Mouse (Mus musculus): ENCODE measurements around the gene Amz1.
A peak's percentile ranks its signal among the peaks of the same experiment; 100 is the strongest.

The Amz1 gene

GRCm38 (mm10) chr5:140726062-140726839 lies 2.3 kb downstream of the Amz1 start:
- DNase-seq (ENCODE audit: low read depth, low spot score) = no peak

DNA sequence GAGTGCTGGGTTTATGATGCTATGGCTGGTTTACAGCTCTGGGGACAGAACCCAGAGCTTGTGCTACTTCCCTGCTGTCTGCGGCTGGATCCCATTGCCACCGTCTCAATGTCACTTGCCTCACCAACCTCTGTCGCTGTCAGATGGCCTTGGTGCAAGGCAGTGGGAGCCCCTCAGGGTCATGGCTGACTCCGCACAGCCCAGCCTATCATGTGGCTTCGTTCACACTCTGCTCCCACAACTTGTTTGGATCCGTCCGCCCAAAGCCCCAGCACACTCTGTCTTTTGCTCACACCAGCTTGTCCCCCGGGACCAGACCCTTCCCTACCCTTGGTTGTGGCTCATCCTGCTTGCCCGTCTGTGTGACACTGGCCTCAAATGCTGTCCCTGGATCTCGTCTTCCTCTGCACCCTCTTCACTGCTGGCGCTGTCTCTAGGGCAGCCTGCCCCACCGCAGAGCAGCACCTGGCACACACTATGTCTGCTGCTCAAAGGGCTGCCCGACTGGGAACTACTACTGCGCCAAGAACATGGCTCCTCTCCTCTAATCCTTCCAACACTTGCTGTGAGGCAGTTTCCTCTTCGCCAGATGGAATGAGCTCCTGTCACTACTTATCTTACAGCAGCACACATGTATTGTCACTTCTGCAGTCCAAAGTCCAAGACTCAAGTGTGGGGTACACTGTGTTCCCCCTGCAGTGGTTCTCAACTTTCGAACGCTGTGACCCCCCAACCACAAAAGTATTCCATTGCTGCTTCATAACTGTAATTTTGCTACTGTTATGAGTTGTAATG lies 3.2 kb downstream of the Amz1 start:
- DNase-seq (ENCODE audit: low read depth, low spot score) = no peak

DNA sequence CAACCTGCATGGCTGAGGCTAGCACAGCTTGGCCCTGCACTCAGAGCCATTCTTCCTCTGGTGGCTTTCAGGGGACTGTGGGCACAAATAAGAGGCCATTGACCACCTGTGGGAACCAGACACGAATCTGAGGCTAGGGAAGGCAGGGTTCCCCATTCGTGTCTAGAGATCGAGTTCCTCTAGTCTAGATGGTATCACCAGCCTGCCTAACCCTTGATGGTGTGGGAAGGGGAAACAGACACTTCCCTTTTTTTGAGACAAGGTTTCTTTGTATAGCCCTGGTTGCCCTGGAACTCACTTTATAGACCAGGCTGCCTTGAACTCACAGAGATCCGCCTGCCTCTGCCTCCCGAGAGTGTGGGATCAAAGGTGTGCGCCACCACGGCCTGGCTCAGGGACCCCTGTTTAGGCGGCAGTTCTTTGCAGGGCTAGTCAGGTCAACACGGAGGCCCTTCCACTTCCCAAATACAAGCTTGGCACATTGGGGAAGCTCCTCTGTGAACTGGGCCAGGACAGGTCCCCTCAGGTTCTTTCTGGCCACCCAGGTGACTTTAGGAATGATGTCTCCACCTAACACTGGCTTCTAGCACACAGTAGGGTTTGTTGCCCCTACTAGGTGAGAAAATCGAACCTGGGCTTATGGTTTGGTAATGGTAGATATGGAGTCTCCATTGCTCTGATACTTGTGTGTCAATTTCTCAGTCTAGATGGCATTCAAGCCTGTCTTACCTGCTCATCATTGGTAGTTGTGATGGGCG lies 7.3 kb downstream of the Amz1 start:
- DNase-seq (ENCODE audit: low read depth, low spot score) = no peak

- no peak for DNase-seq (ENCODE audit: low read depth, low spot score)
These were observed 8.3 kb downstream of the Amz1 start for GRCm38 (mm10) chr5:140732195-140732594.

DNA sequence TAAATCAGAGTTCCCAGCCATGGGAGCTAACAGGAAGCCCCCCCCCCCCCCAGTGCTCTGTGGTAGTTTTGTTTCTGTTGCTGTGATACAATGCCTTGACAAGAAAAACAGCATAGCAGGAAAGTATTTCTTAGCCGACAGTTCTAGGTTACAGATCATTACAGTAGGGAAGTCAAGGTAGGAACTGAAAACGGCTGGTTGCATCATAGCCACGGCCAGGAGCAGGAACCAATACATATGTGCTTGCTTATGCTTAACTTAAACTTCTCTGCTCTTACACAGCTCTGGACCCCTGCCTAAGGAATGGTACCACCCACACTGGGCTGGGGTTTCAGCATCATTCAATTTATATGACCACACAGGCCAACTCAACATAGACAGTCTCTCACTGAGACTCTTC lies 9.4 kb downstream of the Amz1 start:
- DNase-seq (ENCODE audit: low read depth, low spot score) = no peak

- no peak for DNase-seq (ENCODE audit: low read depth, low spot score)
These were observed 11.4 kb downstream of the Amz1 start for GRCm38 (mm10) chr5:140735297-140735696.

GRCm38 (mm10) chr5:140736166-140736565 lies 12.2 kb downstream of the Amz1 start:
- no peak for DNase-seq (ENCODE audit: low read depth, low spot score)

DNA sequence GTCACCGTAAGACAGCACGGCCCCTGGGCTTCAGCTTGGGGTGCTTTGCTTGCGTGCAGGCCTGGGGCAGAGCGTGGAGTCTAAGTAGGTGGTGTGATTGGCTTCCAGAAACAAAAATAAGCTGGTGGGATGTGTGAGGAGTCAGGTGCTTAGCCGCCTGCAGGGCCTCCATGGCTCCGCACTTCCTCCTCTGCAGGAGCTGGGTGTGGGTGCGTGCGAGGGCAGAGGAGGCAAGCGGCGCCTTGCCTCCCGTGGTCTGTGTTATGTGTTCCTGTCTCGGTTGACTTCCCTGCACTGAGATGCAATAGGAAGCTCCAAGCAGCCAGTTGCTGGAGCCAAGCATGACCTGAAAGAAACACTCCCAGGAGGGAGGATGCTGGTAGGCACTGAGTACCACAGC lies 15.9 kb downstream of the Amz1 start:
- peak; percentile 53 for DNase-seq (ENCODE audit: low read depth, low spot score)

- DNase-seq (ENCODE audit: low read depth, low spot score) = no peak
These were observed 17.1 kb downstream of the Amz1 start for GRCm38 (mm10) chr5:140741040-140741439.

DNA sequence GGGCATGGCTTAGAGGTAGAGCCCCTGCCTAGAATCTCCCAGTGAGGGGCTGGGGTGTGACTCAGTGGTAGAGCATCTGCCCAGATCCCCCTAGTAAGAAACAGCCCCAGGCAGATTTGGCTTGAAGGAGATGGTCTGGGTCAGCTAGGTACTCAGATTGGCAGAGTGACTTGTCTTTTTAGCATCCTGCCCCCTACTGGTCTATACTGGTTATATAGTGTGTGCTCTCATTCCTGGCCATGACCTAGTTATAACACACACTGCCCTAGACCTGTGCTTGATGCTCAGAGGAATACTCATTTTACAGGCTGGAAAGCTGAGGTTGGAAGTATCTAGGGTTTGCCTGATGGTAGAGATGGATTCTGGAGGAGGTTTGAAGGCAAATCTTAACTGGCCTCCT lies 17.9 kb downstream of the Amz1 start:
- no peak for DNase-seq (ENCODE audit: low read depth, low spot score)

DNA sequence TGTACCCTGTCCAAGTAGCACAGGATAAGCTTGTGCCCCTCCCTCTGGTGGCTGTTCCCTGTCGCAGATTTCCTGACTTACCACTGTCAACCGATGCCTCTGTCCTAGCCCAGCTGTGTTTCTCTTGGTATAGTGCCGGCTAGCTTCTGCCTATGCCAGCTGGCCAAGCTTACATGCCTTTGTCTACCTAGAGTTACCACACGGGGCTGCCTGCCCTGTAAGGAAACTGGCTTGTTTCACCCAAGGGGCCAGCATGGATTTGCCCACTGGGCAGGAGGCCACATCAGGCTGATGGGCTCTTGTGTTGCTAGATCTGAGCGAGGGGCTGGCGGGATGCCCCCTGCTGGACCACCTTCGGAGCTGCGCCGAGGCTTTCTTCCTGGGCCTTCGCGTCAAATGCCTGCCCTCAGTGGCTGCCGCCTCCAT lies 19.8 kb downstream of the Amz1 start:
- DNase-seq (ENCODE audit: low read depth, low spot score) = no peak

DNA sequence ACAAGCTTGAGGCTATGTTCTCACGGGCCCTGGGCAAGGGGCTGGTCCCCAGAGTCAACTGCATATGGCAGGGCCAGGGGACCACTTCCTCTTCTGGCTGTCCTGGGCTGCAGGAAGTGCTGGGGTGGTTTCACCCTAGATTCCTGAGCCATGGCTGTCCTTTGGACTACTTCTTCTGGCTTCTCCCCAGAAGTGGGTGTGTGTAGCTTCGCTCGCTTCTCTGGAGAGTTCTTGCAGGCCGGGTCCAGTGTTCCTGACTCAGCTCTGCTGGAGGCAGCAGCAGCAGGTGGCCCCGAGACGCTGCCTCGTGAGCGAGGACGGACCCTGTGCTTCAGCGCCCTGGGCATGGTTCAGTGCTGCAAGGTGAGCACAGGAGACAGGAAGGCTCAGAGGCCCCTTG lies 24.5 kb downstream of the Amz1 start:
- no peak for DNase-seq (ENCODE audit: low read depth, low spot score)

DNA sequence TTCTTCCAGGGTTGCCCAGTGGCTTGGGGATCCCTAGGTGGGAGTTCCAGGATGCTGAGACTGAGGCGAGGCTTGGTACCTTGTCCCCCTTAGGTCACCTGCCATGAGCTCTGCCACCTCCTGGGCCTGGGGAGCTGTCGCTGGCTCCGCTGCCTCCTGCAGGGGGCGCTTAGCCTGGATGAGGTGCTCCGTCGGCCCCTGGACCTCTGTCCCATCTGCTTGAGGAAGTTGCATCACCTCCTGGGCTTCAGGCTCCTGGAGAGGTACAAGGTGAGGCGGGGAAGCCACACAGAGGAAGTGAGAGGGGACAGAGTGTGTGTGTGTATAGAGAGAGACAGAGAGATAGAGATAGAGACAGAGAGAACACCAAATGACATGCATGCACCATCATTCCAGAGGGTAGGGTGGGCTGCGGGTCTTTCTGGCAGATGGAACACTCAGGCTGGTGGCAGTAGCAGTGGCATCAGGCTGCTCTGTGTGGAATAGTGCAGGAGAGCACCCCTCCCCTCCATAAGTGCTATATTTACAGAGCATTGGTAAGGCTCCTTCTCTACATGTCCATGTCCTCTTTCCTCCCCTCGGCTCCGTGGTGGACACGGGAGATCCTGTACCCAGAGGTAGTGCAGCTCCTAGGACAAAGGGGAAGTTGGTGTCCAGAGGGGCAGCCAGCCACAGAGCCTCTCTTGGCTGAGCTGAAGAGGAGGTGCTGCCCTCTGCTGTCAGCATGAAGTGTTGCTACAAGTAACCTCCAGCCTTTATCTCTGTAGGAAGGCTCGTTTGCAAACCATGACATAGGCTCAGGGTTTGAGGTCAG lies 25.3 kb downstream of the Amz1 start:
- no peak for DNase-seq (ENCODE audit: low read depth, low spot score)

GRCm38 (mm10) chr5:140750925-140751324 lies 27.0 kb downstream of the Amz1 start:
- no peak for DNase-seq (ENCODE audit: low read depth, low spot score)

DNA sequence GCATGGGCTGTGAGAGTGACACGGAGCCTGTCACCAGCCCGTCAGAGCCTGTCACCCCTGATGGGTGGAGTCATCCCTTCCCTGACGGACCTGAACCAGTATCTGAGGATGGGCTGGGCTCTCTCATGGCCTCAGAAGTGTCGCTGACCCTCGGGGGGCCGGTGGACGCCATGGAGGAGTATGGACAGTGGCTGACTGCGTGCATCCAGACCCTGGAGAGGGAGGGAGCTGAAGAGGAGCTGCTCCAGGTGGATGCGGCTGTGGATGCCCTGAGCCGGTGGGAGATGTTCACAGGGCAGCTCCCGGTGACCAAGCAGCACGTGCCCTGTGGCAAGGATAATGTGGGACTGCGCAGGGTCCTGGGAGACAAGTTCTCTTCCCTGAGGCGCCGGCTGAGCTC lies 28.1 kb downstream of the Amz1 start:
- DNase-seq (ENCODE audit: low read depth, low spot score) = no peak

GRCm38 (mm10) chr5:140752639-140753038 lies 28.7 kb downstream of the Amz1 start:
- no peak for DNase-seq (ENCODE audit: low read depth, low spot score)

GRCm38 (mm10) chr5:140753223-140753622 lies 29.3 kb downstream of the Amz1 start:
- no peak for DNase-seq (ENCODE audit: low read depth, low spot score)

GRCm38 (mm10) chr5:140758864-140759263 lies 34.9 kb downstream of the Amz1 start:
- no peak for DNase-seq (ENCODE audit: low read depth, low spot score)

DNA sequence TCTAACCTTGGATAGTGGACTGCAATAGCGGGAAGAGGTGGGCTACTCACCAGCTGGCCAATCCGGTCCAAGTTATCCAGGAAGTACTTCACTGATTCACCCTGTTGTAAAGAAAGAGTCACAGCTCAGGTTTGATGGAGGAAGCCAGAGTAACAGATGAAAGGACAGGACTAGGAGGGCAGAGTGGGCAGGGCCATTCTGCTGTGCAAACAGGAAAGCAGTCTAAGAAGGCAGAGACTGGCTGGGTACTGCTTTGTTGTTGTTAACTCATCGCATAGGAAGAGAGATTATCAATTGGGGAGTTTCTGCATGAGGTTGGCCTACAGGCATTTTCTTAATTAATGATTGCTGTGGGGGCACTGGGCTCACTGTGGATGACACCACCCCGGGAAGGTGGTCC lies 38.6 kb downstream of the Amz1 start:
- no peak for DNase-seq (ENCODE audit: low read depth, low spot score)

DNA sequence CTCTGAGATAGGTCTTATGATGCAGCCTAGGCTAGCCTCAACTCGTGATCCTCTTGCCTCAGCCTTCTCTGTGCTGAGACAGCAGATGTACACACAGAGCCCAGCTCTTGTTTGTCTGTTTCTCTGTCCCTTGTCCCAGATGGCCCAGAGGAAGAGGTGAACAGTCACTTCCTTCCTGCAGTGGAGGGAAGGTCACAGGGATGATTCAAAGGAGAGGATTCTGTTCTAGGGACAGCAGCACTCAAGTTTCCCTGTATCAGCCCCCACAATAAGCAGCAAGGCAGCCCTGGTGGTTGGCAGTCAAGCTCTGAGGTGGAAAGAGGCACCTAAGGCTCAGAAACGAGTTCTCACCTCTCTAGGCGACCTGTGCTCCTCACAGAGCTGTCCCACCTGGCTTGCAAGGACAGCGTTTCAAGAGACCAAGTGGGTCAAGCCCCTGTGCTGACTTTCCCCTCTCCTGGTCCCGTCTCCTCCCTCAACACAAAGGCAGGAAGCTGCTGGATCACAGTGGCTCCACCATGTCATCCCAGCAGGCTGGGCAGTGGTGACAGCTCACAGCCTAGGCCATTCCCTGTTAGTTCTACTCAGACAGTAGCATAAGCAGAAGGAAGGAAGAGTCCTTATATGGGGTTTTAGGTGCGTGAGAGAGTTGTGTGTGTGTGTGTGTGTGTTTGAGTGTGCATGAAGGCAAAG lies 41.1 kb downstream of the Amz1 start:
- no peak for DNase-seq (ENCODE audit: low read depth, low spot score)

DNA sequence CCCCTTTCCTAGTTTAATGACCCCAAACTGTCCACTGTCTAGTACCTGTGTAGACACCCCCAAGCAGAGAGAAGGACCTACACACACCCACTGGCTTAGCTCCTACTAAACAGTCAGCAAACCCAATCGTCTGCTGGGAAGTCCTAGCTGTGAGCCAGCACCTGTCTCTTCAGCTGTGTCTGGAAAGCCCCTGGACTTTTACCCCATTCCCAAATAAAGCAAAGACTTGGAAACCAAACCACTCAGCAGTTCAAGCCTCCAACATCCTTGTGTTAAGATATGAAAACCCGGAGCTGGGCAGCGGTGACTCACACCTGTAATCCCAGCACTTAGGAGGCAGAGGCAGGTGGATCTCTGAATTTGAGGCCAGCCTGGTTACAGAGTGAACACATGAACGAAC lies 42.6 kb downstream of the Amz1 start:
- no peak for DNase-seq (ENCODE audit: low read depth, low spot score)
